Mouse (Mus musculus): ENCODE measurements around the gene Phf23. TPM values are rescaled to one million over a fixed set of nuclear protein-coding genes. Genes with fewer than 3 reads are reported as not detected.

Phf23 gene
- total and polyA plus RNA-seq, 3 experiments, result 19.0 to 57.6 (median 52.2) TPM

Small RNAs within 50 kb of the gene (microRNA-seq; reads per million reads assigned to microRNA genes)
- gene Gm44349 (0 to 0.66 reads per million in 2 experiments), gene Mir324 (1,982 to 2,409 reads per million in 2 experiments)

Other genes with a start within 250 kb of the Phf23 start
Only the 30 nearest of the 39 such genes appear.
- 1 to 10 TPM; 1.7 to 3.1 TPM for gene Chrnb1, start 199.8 kb upstream of the Phf23 start, total RNA-seq (2021)
- 2.7 and 3.0 TPM in 2 replicates for gene Chrnb1, start 199.8 kb upstream of the Phf23 start, polyA plus RNA-seq (2012; rRNA removed)
- 10 to 100 TPM in 1 of 2 experiments, 1 to 10 TPM in 1; 4.6 to 12.8 TPM for gene Fgf11, start 193.9 kb upstream of the Phf23 start, total RNA-seq (2021)
- 6.0 and 13.4 TPM in 2 replicates for gene Fgf11, start 193.9 kb upstream of the Phf23 start, polyA plus RNA-seq (2012; rRNA removed)
- 1 to 10 TPM in 1 of 2 experiments, under 1 TPM in 1; 0.23 to 1.1 TPM for gene Tmem102, start 190.2 kb upstream of the Phf23 start, total RNA-seq (2021)
- 0.81 and 0.94 TPM in 2 replicates for gene Tmem102, start 190.2 kb upstream of the Phf23 start, polyA plus RNA-seq (2012; rRNA removed)
- gene Gm39566, start 180.5 kb upstream of the Phf23 start, total RNA-seq (2021), result not detected
- not detected in 2 replicates for gene Gm39566, start 180.5 kb upstream of the Phf23 start, polyA plus RNA-seq (2012; rRNA removed)
- not detected for gene Spem2, start 177.3 kb upstream of the Phf23 start, total RNA-seq (2021)
- 0.09 TPM in 1 of 2 replicates, not detected in the other for gene Spem2, start 177.3 kb upstream of the Phf23 start, polyA plus RNA-seq (2012; rRNA removed)
- not detected for gene Spem1, start 173.6 kb upstream of the Phf23 start, total RNA-seq (2021)
- not detected in 2 replicates for gene Spem1, start 173.6 kb upstream of the Phf23 start, polyA plus RNA-seq (2012; rRNA removed)
- gene Nlgn2, start 158.0 kb upstream of the Phf23 start, total RNA-seq (2021), result 10 to 100 TPM; 14.6 to 21.8 TPM
- gene Nlgn2, start 158.0 kb upstream of the Phf23 start, polyA plus RNA-seq (2012; rRNA removed), result 55.0 and 58.6 TPM in 2 replicates
- gene Tmem256, start 157.3 kb upstream of the Phf23 start, total RNA-seq (2021), result 100 to 1,000 TPM; 139 to 173 TPM
- gene Tmem256, start 157.3 kb upstream of the Phf23 start, polyA plus RNA-seq (2012; rRNA removed), result 116 and 160 TPM in 2 replicates
- 10 to 100 TPM; 50.8 to 53.5 TPM for gene Plscr3, start 149.4 kb upstream of the Phf23 start, total RNA-seq (2021)
- 224 and 230 TPM in 2 replicates for gene Plscr3, start 149.4 kb upstream of the Phf23 start, polyA plus RNA-seq (2012; rRNA removed)
- under 1 TPM in 1 of 2 experiments, not detected in 1; 0.38 TPM for gene Tnk1, start 137.0 kb upstream of the Phf23 start, total RNA-seq (2021)
- 0.17 and 0.91 TPM in 2 replicates for gene Tnk1, start 137.0 kb upstream of the Phf23 start, polyA plus RNA-seq (2012; rRNA removed)
- gene Tmem95, start 117.8 kb upstream of the Phf23 start, total RNA-seq (2021), result not detected
- not detected in 2 replicates for gene Tmem95, start 117.8 kb upstream of the Phf23 start, polyA plus RNA-seq (2012; rRNA removed)
- 1 to 10 TPM; 3.2 to 5.7 TPM for gene Kctd11, start 114.4 kb upstream of the Phf23 start, total RNA-seq (2021)
- gene Kctd11, start 114.4 kb upstream of the Phf23 start, polyA plus RNA-seq (2012; rRNA removed), result 4.1 and 4.9 TPM in 2 replicates
- under 1 TPM; 0.46 to 0.69 TPM for gene Acap1, start 100.2 kb upstream of the Phf23 start, total RNA-seq (2021)
- 0.71 and 1.0 TPM in 2 replicates for gene Acap1, start 100.2 kb upstream of the Phf23 start, polyA plus RNA-seq (2012; rRNA removed)
- gene 2810408A11Rik, start 94.8 kb upstream of the Phf23 start, total RNA-seq (2021), result under 1 TPM; 0.66 to 0.86 TPM
- 0.18 and 0.74 TPM in 2 replicates for gene 2810408A11Rik, start 94.8 kb upstream of the Phf23 start, polyA plus RNA-seq (2012; rRNA removed)
- 10 to 100 TPM; 40.6 to 44.2 TPM for gene Neurl4, start 94.7 kb upstream of the Phf23 start, total RNA-seq (2021)
- gene Neurl4, start 94.7 kb upstream of the Phf23 start, polyA plus RNA-seq (2012; rRNA removed), result 38.6 and 47.6 TPM in 2 replicates
- gene Gps2, start 81.9 kb upstream of the Phf23 start, total RNA-seq (2021), result 10 to 100 TPM; 44.7 to 61.8 TPM
- gene Gps2, start 81.9 kb upstream of the Phf23 start, polyA plus RNA-seq (2012; rRNA removed), result 130 and 148 TPM in 2 replicates
- gene Eif5a, start 73.8 kb upstream of the Phf23 start, total RNA-seq (2021), result 100 to 1,000 TPM; 572 to 622 TPM
- 180 and 225 TPM in 2 replicates for gene Eif5a, start 73.8 kb upstream of the Phf23 start, polyA plus RNA-seq (2012; rRNA removed)
- 10 to 100 TPM; 12.9 to 20.0 TPM for gene Ybx2, start 60.0 kb upstream of the Phf23 start, total RNA-seq (2021)
- gene Ybx2, start 60.0 kb upstream of the Phf23 start, polyA plus RNA-seq (2012; rRNA removed), result 21.8 and 41.4 TPM in 2 replicates
- 100 to 1,000 TPM in 1 of 2 experiments, 10 to 100 TPM in 1; 84.2 to 119 TPM for gene Slc2a4, start 47.6 kb upstream of the Phf23 start, total RNA-seq (2021)
- 138 and 142 TPM in 2 replicates for gene Slc2a4, start 47.6 kb upstream of the Phf23 start, polyA plus RNA-seq (2012; rRNA removed)
- gene Cldn7, start 31.0 kb upstream of the Phf23 start, total RNA-seq (2021), result under 1 TPM in 1 of 2 experiments, not detected in 1; 0.78 TPM
- 0.11 and 0.32 TPM in 2 replicates for gene Cldn7, start 31.0 kb upstream of the Phf23 start, polyA plus RNA-seq (2012; rRNA removed)
- gene Ctdnep1, start 14.6 kb upstream of the Phf23 start, total RNA-seq (2021), result 100 to 1,000 TPM; 130 to 136 TPM
- 106 and 117 TPM in 2 replicates for gene Ctdnep1, start 14.6 kb upstream of the Phf23 start, polyA plus RNA-seq (2012; rRNA removed)
- 10 to 100 TPM; 61.9 to 91.9 TPM for gene Elp5, start 13.3 kb upstream of the Phf23 start, total RNA-seq (2021)
- gene Elp5, start 13.3 kb upstream of the Phf23 start, polyA plus RNA-seq (2012; rRNA removed), result 45.0 and 45.6 TPM in 2 replicates
- gene Gabarap, start 4.6 kb upstream of the Phf23 start, total RNA-seq (2021), result 100 to 1,000 TPM; 487 to 580 TPM
- 226 and 315 TPM in 2 replicates for gene Gabarap, start 4.6 kb upstream of the Phf23 start, polyA plus RNA-seq (2012; rRNA removed)
- 10 to 100 TPM; 11.2 to 12.2 TPM for gene Dvl2, start 4.8 kb downstream of the Phf23 start, total RNA-seq (2021)
- gene Dvl2, start 4.8 kb downstream of the Phf23 start, polyA plus RNA-seq (2012; rRNA removed), result 20.2 and 22.2 TPM in 2 replicates
- 100 to 1,000 TPM; 426 to 754 TPM for gene Acadvl, start 19.6 kb downstream of the Phf23 start, total RNA-seq (2021)
- gene Acadvl, start 19.6 kb downstream of the Phf23 start, polyA plus RNA-seq (2012; rRNA removed), result 171 and 186 TPM in 2 replicates
- 10 to 100 TPM; 22.9 to 32.4 TPM for gene Dlg4, start 21.2 kb downstream of the Phf23 start, total RNA-seq (2021)
- 21.7 and 22.1 TPM in 2 replicates for gene Dlg4, start 21.2 kb downstream of the Phf23 start, polyA plus RNA-seq (2012; rRNA removed)
- 1 to 10 TPM in 1 of 2 experiments, not detected in 1; 1.7 TPM for gene Asgr1, start 58.3 kb downstream of the Phf23 start, total RNA-seq (2021)
- gene Asgr1, start 58.3 kb downstream of the Phf23 start, polyA plus RNA-seq (2012; rRNA removed), result 0.08 TPM in 1 of 2 replicates, not detected in the other
- gene Asgr2, start 96.9 kb downstream of the Phf23 start, total RNA-seq (2021), result 1 to 10 TPM in 1 of 2 experiments, under 1 TPM in 1; 0.45 to 2.8 TPM
- gene Asgr2, start 96.9 kb downstream of the Phf23 start, polyA plus RNA-seq (2012; rRNA removed), result 0.96 and 2.6 TPM in 2 replicates
- 1 to 10 TPM; 3.5 to 8.1 TPM for gene Mgl2, start 134.6 kb downstream of the Phf23 start, total RNA-seq (2021)
- 2.2 and 2.3 TPM in 2 replicates for gene Mgl2, start 134.6 kb downstream of the Phf23 start, polyA plus RNA-seq (2012; rRNA removed)
- gene Clec10a, start 160.4 kb downstream of the Phf23 start, total RNA-seq (2021), result 1 to 10 TPM; 1.9 to 6.1 TPM
- gene Clec10a, start 160.4 kb downstream of the Phf23 start, polyA plus RNA-seq (2012; rRNA removed), result 1.2 and 1.7 TPM in 2 replicates

All from adrenal gland, adult 2 months (tissue).